Mouse (Mus musculus) forebrain, embryonic 12.5 days (tissue): ENCODE data around the gene Gchfr. TPM values are rescaled to one million over a fixed set of nuclear protein-coding genes. Genes with fewer than 3 reads are reported as not detected.

Experiments used
- ATAC-seq: fragments of 200-750 bp; cut with Nextera tagmentation; 2 replicates; pipeline ENCODE4 v1.8.0; 2017; ENCODE audit warnings: moderate TSS enrichment; ENCODE audit not compliant: low FRiP score
- H3K27ac ChIP-seq: fragments of 300-500 bp; sonication (generic); 2 replicates; pipeline ENCODE4 v1.5.1; 2016; ENCODE audit warnings: mild to moderate bottlenecking
- H3K27me3 ChIP-seq: fragments of 300-500 bp; sonication (generic); 2 replicates; pipeline ENCODE4 v1.6.1; 2016; ENCODE audit warnings: mild to moderate bottlenecking
- H3K36me3 ChIP-seq: fragments of 300-500 bp; sonication (generic); replicated peaks from 2 replicates; pipeline ENCODE4 v1.6.1; 2016; ENCODE audit warnings: mild to moderate bottlenecking
- H3K4me1 ChIP-seq: fragments of 300-500 bp; sonication (generic); 2 replicates; pipeline ENCODE4 v1.6.1; 2016
- H3K4me2 ChIP-seq: fragments of 300-500 bp; sonication (generic); 2 replicates; pipeline ENCODE4 v1.6.1; 2016; ENCODE audit warnings: mild to moderate bottlenecking, moderate library complexity
- H3K4me3 ChIP-seq: fragments of 300-500 bp; sonication (generic); replicated peaks from 2 replicates; pipeline ENCODE4 v1.5.1; 2016; ENCODE audit warnings: mild to moderate bottlenecking
- H3K9ac ChIP-seq: fragments of 300-500 bp; sonication (generic); 2 replicates; pipeline ENCODE4 v1.6.1; 2016; ENCODE audit warnings: mild to moderate bottlenecking
- H3K9me3 ChIP-seq: fragments of 300-500 bp; sonication (generic); 2 replicates; pipeline ENCODE4 v1.6.1; 2016
- WGBS: fragments of 180-500 bp; shearing (Covaris S2); methylation state at CpG from one replicate; pipeline ENCODE4 v1.1.7; 2016; 5-methylcytosine and 5-hydroxymethylcytosine counted together
- polyA plus RNA-seq: library from polyadenylated mRNA; unstranded; fragments of >200 nt; fragmentation: Nextera tagmentation; extraction: Ambion mirVana; gene quantifications from 2 replicates; pipeline ENCODE4 v1.2.1, GENCODE M21; 2016

Gene Gchfr
- polyA plus RNA-seq, 1 experiment from 2014 or later = 2.2 TPM

- no peak for ATAC-seq
- no peaks in the 10 kb centered on the region for H3K27me3 ChIP-seq
Observed at GRCm38 (mm10) chr2:119203871-119204460, 36.4 kb downstream of the Gchfr start.

GRCm38 (mm10) chr2:119207961-119208343, 40.4 kb downstream of the Gchfr start:
- peaks cover 24% of the 10 kb centered on the region for H3K36me3 ChIP-seq
- ATAC-seq = no peak; the same call in 1 of the 2 replicates

More at GRCm38 (mm10) chr2:119203871-119204460, 36.4 kb downstream of the Gchfr start:
- 80% methylated on average over 4 of the region's 4 CpGs for WGBS
- no peak overlapping the region for H3K9ac ChIP-seq
- H3K36me3 ChIP-seq = no peaks in the 10 kb centered on the region
- H3K27ac ChIP-seq = no peak overlapping the region
- H3K4me2 ChIP-seq = no peak overlapping the region
- no peaks in the 10 kb centered on the region for H3K9me3 ChIP-seq
- H3K4me1 ChIP-seq = peaks cover 24% of the 10 kb centered on the region
- no peak overlapping the region for H3K4me3 ChIP-seq

GRCm38 (mm10) chr2:119208344-119209175, 41.0 kb downstream of the Gchfr start, which contains the start of the genes Zfyve19 and Dnajc17:
Gene Zfyve19 (plus strand): TSS chr2:119208617.
Gene Dnajc17 (minus strand): TSS chr2:119208795.
- Histone ChIP-seq H3K27me3 (no peaks in the 10 kb centered on the region), H3K36me3 (peaks cover 27% of the 10 kb centered on the region)
- peak; percentile 97 for ATAC-seq

More at GRCm38 (mm10) chr2:119207961-119208343, 40.4 kb downstream of the Gchfr start:
- Histone ChIP-seq H3K4me3 (peak overlapping the region; percentile 74), H3K4me1 (peaks cover 26% of the 10 kb centered on the region), H3K9ac (peak overlapping the region; percentile 79), H3K9me3 (no peaks in the 10 kb centered on the region), H3K4me2 (peak overlapping the region; percentile 70), H3K27ac (peak overlapping the region; percentile 87), H3K27me3 (no peaks in the 10 kb centered on the region)
- WGBS = 20% methylated on average over 6 of the region's 6 CpGs

GRCm38 (mm10) chr2:119209176-119209507, 41.6 kb downstream of the Gchfr start:
- WGBS = 2% methylated on average over 13 of the region's 13 CpGs
- H3K9ac ChIP-seq = peak overlapping the region; percentile 79
- H3K4me1 ChIP-seq = peaks cover 17% of the 10 kb centered on the region
- peaks cover 30% of the 10 kb centered on the region for H3K36me3 ChIP-seq
- peak overlapping the region; percentile 70 for H3K4me2 ChIP-seq
- no peaks in the 10 kb centered on the region for H3K27me3 ChIP-seq
- no peaks in the 10 kb centered on the region for H3K9me3 ChIP-seq
- ATAC-seq = peak; percentile 5
- peak overlapping the region; percentile 74 for H3K4me3 ChIP-seq
- H3K27ac ChIP-seq = peak overlapping the region; percentile 87; the same call in 1 of the 2 replicates

More at GRCm38 (mm10) chr2:119208344-119209175, 41.0 kb downstream of the Gchfr start, which contains the start of the genes Zfyve19 and Dnajc17:
- Histone ChIP-seq H3K4me3 (peak within 1 kb of the TSS; percentile 74), H3K4me2 (peak within 1 kb of the TSS; percentile 70), H3K9ac (peak within 1 kb of the TSS; percentile 79), H3K4me1 (peaks cover 20% of the 10 kb centered on the region), H3K27ac (peak within 1 kb of the TSS; percentile 87), H3K9me3 (no peaks in the 10 kb centered on the region)
- under 1% methylated on average over 51 of the region's 51 CpGs for WGBS

Other genes with a start within 250 kb of the Gchfr start
- gene Chst14, start 241.3 kb upstream of the Gchfr start, polyA plus RNA-seq = 12.9 and 14.7 TPM in 2 replicates
- gene Ccdc32, start 138.4 kb upstream of the Gchfr start, polyA plus RNA-seq = 25.3 and 26.4 TPM in 2 replicates
- gene Rpusd2, start 133.0 kb upstream of the Gchfr start, polyA plus RNA-seq = 7.0 and 7.7 TPM in 2 replicates
- 71.0 and 84.4 TPM in 2 replicates for gene Knl1, start 120.7 kb upstream of the Gchfr start, polyA plus RNA-seq
- gene Rad51, start 55.0 kb upstream of the Gchfr start, polyA plus RNA-seq = 66.5 and 67.6 TPM in 2 replicates
- gene Rmdn3, start 10.7 kb upstream of the Gchfr start, polyA plus RNA-seq = 43.6 and 48.7 TPM in 2 replicates
- 1.0 and 1.5 TPM in 2 replicates for gene Gm14137, start 6.7 kb downstream of the Gchfr start, polyA plus RNA-seq
- 45.9 and 51.1 TPM in 2 replicates for gene Zfyve19, start 40.8 kb downstream of the Gchfr start, polyA plus RNA-seq
- gene Dnajc17, start 41.0 kb downstream of the Gchfr start, polyA plus RNA-seq = 26.0 and 26.7 TPM in 2 replicates
- gene Ppp1r14d, start 62.1 kb downstream of the Gchfr start, polyA plus RNA-seq = not detected in 2 replicates
- gene Spint1, start 69.6 kb downstream of the Gchfr start, polyA plus RNA-seq = 2.0 and 2.1 TPM in 2 replicates
- gene Rhov, start 103.5 kb downstream of the Gchfr start, polyA plus RNA-seq = 3.7 and 3.9 TPM in 2 replicates
- 25.5 and 27.4 TPM in 2 replicates for gene Vps18, start 121.0 kb downstream of the Gchfr start, polyA plus RNA-seq
- gene Dll4, start 158.0 kb downstream of the Gchfr start, polyA plus RNA-seq = 3.5 and 3.8 TPM in 2 replicates
- 2.4 and 2.7 TPM in 2 replicates for gene Chac1, start 183.5 kb downstream of the Gchfr start, polyA plus RNA-seq